Mouse (Mus musculus) liver, postnatal 0 days (tissue): ENCODE measurements at regions not wholly inside any gene's neighbourhood (a gene's known extent, or its start where the extent isn't known, plus 50 kb on each side); places are given as distances from the start of the nearest gene placed in this dataset.

Experiments used
- CTCF ChIP-seq: sonication (generic); IDR thresholded peaks from 2 replicates; pipeline ENCODE4 v1.5.1; 2016; ENCODE audit warnings: antibody characterized with exemption, low read depth
- EP300 ChIP-seq: IDR thresholded peaks from 2 replicates; pipeline ENCODE4 v1.6.1; 2016; ENCODE audit warnings: antibody characterized with exemption, low read depth, mild to moderate bottlenecking

DNA sequence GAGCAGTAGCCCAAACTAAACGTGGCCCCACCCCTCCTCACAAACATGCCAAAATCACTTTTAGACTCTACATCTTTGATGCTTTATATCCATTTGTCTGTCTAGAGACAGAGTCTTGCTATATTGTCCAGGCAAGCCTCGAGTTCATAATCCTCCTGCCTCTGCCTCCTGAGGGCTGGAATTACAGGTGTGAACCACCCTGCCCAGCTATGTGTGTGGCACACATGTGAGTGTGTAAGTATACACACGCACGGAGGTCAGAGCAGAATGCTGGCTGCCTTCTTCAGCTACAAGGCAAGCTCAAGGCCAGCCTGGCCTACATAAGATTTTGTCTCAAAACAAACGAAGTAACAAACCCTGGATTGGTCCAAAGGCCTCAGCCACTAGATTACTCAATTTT lies 86.8 kb upstream of the Foxk1 start:
- no peak for TF ChIP-seq CTCF
- no peak for TF ChIP-seq EP300
